Mouse (Mus musculus) cerebellum, adult 2 months (tissue): ENCODE measurements around the gene Itgb5. TPM values are rescaled to one million over a fixed set of nuclear protein-coding genes. Genes with fewer than 3 reads are reported as not detected.

Experiments
- DNase-seq, 2 experiments: peaks; one replicate each; pipeline ENCODE4 v3.0.0; 2021
- H3K27ac ChIP-seq: fragments of 200-500 bp; 2 replicates; pipeline ENCODE4 v1.5.1; 2012; ENCODE audit warnings: low read length, control low read depth, inconsistent platforms; ENCODE audit not compliant: insufficient read depth
- H3K27me3 ChIP-seq: fragments of 200-500 bp; 2 replicates; pipeline ENCODE4 v1.6.1; 2012; ENCODE audit warnings: inconsistent platforms, mild to moderate bottlenecking, low read length, moderate library complexity; ENCODE audit not compliant: control insufficient read depth, insufficient read depth
- H3K4me1 ChIP-seq: fragments of 200-500 bp; 2 replicates; pipeline ENCODE4 v1.6.1; 2011; ENCODE audit warnings: low read length; ENCODE audit not compliant: control insufficient read depth, insufficient read depth
- H3K4me3 ChIP-seq: fragments of 200-500 bp; replicated peaks from 2 replicates; pipeline ENCODE3; 2011; ENCODE audit warnings: mild to moderate bottlenecking, low read depth, low read length, control low read depth; ENCODE audit not compliant: insufficient read depth
- CTCF ChIP-seq: fragments of 200-500 bp; IDR thresholded peaks from 2 replicates; pipeline ENCODE4 v1.5.1; 2011; ENCODE audit warnings: low read depth, mild to moderate bottlenecking, control low read depth, low read length, moderate library complexity, borderline replicate concordance; ENCODE audit not compliant: insufficient read depth
- POLR2A ChIP-seq: fragments of 200-500 bp; IDR thresholded peaks from 2 replicates; pipeline ENCODE4 v1.6.1; 2011; ENCODE audit warnings: low read length, control low read depth, borderline replicate concordance; ENCODE audit not compliant: insufficient read depth
- WGBS: fragments of 180-500 bp; shearing (Covaris S2); methylation state at CpG from one replicate; pipeline ENCODE4 v1.1.7; 2018; 5-methylcytosine and 5-hydroxymethylcytosine counted together
- polyA plus RNA-seq: library from polyadenylated mRNA; depleted of rRNA; stranded (reverse); fragments of >200 nt; gene quantifications from 2 replicates; pipeline ENCODE4 v1.2.3, GENCODE M21; 2012

Itgb5 gene
- polyA plus RNA-seq, 1 experiment: 59.0 TPM

- no peak for DNase-seq
These were observed 29.3 kb downstream of the Itgb5 start for GRCm38 (mm10) chr16:33858766-33859165.

DNA sequence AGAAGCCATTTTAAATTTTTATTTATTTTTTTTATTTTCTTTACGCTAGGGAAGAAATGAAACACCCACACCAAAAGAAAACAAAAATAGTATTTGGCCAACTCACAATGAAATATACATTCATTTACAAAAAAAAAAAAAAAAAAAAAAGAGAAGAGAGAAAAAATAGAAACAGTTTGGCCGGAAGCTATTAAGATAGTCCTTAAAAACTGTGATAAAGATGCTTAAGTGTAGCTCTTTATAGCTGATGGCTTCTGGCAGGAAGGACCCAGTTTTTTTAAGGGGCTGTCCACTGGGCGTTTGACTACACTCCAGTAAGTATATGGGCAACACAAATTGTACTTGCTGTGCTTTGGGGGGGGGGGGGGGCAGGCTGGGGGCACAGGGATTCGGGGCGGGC is 29.9 kb downstream of the Itgb5 start:
- H3K27me3 ChIP-seq: no peaks in the 10 kb centered on the region
- DNase-seq: no peak
- no peak overlapping the region for H3K27ac ChIP-seq
- WGBS: 34% methylated on average over 5 of the region's 5 CpGs
- TF ChIP-seq CTCF (no peak), POLR2A (no peak)
- H3K4me1 ChIP-seq: peaks cover 31% of the 10 kb centered on the region
- no peak overlapping the region for H3K4me3 ChIP-seq

More at GRCm38 (mm10) chr16:33858766-33859165, 29.3 kb downstream of the Itgb5 start:
- H3K27me3 ChIP-seq: no peaks in the 10 kb centered on the region
- no peak overlapping the region for H3K4me3 ChIP-seq
- H3K27ac ChIP-seq: peak overlapping the region; percentile 6; the same call in 1 of the 2 replicates
- H3K4me1 ChIP-seq: peaks cover 31% of the 10 kb centered on the region
- TF ChIP-seq POLR2A (no peak), CTCF (no peak)
- 82% methylated on average over 2 of the region's 2 CpGs for WGBS

DNA sequence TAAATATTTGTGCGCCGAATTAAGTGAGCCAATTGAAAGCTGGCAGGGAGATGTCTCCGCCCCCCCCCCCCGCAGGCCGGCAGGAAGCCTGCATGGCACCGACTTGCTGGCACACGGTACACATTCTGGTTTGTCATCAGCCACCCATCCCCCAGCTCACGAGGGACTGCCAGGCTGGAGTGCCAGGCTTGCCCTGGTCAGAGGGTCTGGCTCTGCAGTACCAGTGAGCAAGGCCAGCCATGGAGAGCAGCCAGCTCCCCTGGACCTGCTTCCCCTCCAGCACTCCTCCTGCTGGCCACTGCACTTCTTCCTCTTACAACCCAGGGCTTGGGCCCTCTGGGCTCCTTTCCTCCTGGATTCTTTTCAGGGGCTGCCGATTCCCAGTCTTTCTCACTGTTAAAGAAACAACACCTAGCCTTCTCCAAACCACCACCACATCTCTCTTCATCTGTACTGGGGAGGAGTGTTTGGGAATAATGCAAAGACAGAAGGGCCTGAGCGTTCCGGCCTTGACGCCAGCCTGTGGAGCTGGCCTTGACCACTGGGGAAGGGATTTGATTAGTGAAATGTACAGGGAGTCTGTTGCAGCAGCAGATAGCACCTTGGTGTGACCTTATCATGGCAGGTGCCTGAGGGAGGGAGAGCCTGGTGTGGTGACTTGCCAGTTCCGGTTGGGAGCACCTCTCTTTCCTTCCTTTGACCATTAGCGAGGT is 30.7 kb downstream of the Itgb5 start:
- Histone ChIP-seq H3K27ac (peak overlapping the region; percentile 89), H3K27me3 (no peaks in the 10 kb centered on the region), H3K4me1 (peaks cover 31% of the 10 kb centered on the region), H3K4me3 (no peak overlapping the region)
- peak; percentile 93 to 98 for DNase-seq
- TF ChIP-seq CTCF (peak; percentile 60; the same call in 1 of the 2 replicates), POLR2A (no peak)
- WGBS: 8% methylated on average over 14 of the region's 14 CpGs

- Histone ChIP-seq H3K27me3 (no peaks in the 10 kb centered on the region), H3K4me3 (no peak overlapping the region), H3K27ac (peak overlapping the region; percentile 29), H3K4me1 (peaks cover 32% of the 10 kb centered on the region)
- WGBS: 33% methylated on average over 4 of the region's 4 CpGs
- DNase-seq: peak; percentile 61 to 66
- TF ChIP-seq CTCF: no peak
These were observed 32.9 kb downstream of the Itgb5 start for GRCm38 (mm10) chr16:33862406-33862805.

GRCm38 (mm10) chr16:33863208-33863751 is 33.8 kb downstream of the Itgb5 start:
- DNase-seq: peak; percentile 54 to 71
- no peak for TF ChIP-seq CTCF
- TF ChIP-seq POLR2A: no peak
- Histone ChIP-seq H3K27me3 (no peaks in the 10 kb centered on the region), H3K4me3 (no peak overlapping the region), H3K27ac (peak overlapping the region; percentile 72; the same call in 1 of the 2 replicates), H3K4me1 (peaks cover 32% of the 10 kb centered on the region)
- WGBS: 13% methylated on average over 5 of the region's 5 CpGs

DNA sequence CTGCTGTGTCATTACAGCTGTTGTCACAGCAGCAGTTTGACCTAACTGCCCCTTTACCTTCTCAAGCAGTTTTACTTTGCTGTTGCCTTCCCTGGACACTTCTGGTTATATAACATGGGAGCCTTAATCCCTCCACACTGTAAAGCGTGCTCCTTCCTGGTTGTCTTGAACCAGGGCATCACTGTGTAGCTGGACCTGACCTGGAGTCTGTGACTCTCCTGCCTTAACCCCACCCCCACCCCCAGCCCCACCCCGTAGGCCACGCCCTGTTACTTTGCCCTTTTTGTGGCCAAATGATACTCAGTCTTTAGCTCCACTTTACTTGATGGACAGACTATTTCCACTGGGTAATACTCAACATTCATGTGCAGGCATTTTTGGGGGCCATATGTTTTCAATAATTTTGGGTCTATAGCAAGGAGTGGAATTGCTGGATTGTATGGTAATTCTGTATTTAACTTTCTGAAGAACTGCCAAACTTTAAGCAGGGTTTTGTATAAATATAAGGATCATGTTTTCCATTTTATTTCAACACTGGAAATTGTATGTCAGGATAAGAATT is 40.8 kb downstream of the Itgb5 start:
- H3K4me3 ChIP-seq: no peak overlapping the region
- no peak for TF ChIP-seq POLR2A
- TF ChIP-seq CTCF: no peak
- no peaks in the 10 kb centered on the region for H3K27me3 ChIP-seq
- no peak for DNase-seq
- peaks cover 9% of the 10 kb centered on the region; the same call in 1 of the 2 replicates for H3K4me1 ChIP-seq
- H3K27ac ChIP-seq: no peak overlapping the region
- 93% methylated on average over 3 of the region's 3 CpGs for whole genome bisulfite sequencing

- peaks cover 8% of the 10 kb centered on the region; the same call in 1 of the 2 replicates for H3K4me1 ChIP-seq
- 72% methylated on average over 13 of the region's 13 CpGs for WGBS
These were observed 41.7 kb downstream of the Itgb5 start for GRCm38 (mm10) chr16:33870988-33871758.

More at GRCm38 (mm10) chr16:33870988-33871758, 41.7 kb downstream of the Itgb5 start:
- Histone ChIP-seq H3K27me3 (no peaks in the 10 kb centered on the region), H3K4me3 (no peak overlapping the region), H3K27ac (no peak overlapping the region)
- TF ChIP-seq POLR2A (no peak), CTCF (no peak)
- no peak for DNase-seq
